Mouse (Mus musculus): ENCODE results near the gene Sytl3.
"Not testable (repeated sequence)": the region's sequence is repeated elsewhere in the genome, so short reads cannot be mapped to it uniquely, and the experiment has no call there.

DNA sequence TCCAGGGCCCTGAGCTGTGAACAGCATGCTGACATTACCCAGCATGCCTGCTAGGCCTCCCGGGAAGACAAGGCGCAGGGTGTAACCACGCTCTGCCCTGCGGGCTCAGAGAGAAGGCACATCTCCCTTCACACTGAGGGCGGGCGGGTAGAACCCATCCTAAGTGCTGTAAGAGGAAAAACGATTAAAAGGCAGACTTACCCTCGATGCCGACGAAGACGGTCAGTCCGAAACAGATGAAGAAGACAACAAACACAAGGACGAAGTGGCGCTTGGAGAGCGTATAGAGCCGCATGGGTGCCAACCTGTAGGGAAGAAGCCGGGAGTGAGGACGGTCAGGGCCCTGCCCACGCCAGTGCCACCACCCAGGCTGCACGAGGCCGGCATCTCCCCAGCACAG is 19.4 kb upstream of the Sytl3 start:
- not testable (repeated sequence) for TF ChIP-seq GATA1, TAL1 (IDR thresholded peaks at IDR 0.05; ENCODE audit: low read length)

All from erythroblast, embryonic 14.5 days (primary cell).